19 mouse cellular contexts compared by ENCODE assay signal in genomic region chr11:106464681-106465544, GRCm38 (mm10). TPM values are rescaled to one million over a fixed set of nuclear protein-coding genes. Genes with fewer than 3 reads are reported as not detected.
DNase-seq lines count a peak whose midpoint lies in the region; ATAC-seq and TF ChIP-seq lines count a peak whose summit lies in the region.
"Had no signal": no experiment of that assay in that cellular context is flagged by ENCODE, and none has a peak within 500 bp of the region (broad histone marks: within the 10 kb centered on the region; RNA-seq: fewer than 3 reads in every experiment).

No protein-coding gene starts in this region.

- peaks cover 2 to 3% of the 10 kb centered on the region in 2 experiments for H3K36me3 ChIP-seq in CH12.LX (replicated peaks in 1 of 2; ENCODE audit: control insufficient read depth in 1 of 2, insufficient read depth in 1 of 2, low read length in 1 of 2)
- no peaks in the 10 kb centered on the region for H3K36me3 ChIP-seq in splenic B cell, adult 2 months (ENCODE audit: control insufficient read depth, insufficient read depth, low read length, poor library complexity, severe bottlenecking)
- no peaks in the 10 kb centered on the region for H3K36me3 ChIP-seq in kidney, adult 2 months (ENCODE audit: control insufficient read depth, insufficient read depth, low read length)
- H3K36me3 ChIP-seq: forebrain, embryonic 15.5 days had no signal

- no peak for DNase-seq in frontal cortex, postnatal 36 days (ENCODE audit: low spot score in 2 of 2)
- DNase-seq in A20 (ENCODE audit: low read depth, low spot score) (peak; percentile 30), CH12.LX (ENCODE audit: extremely low read depth) (peak; percentile 61)
- peak; percentile 18 for DNase-seq in splenic B cell, adult 2 months (ENCODE audit: low read depth, low spot score)
- no peak for DNase-seq in adrenal gland, postnatal 10 days
- no peak for DNase-seq in kidney, adult 2 months
- DNase-seq: adrenal gland, adult 8-10 months; adrenal gland, postnatal 25 days; B cell, adult 2 months; cerebellum, adult 11-12 months; cerebellum, adult 9-10 months; cerebellum, postnatal 25 days; forebrain, postnatal 0 days had no signal

- in situ Hi-C loops in CH12.LX (cut with MboI; ENCODE audit: low pct_ligation_motif_present, low pct_unique_long_range_greater_than_20kb, low sequenced_read_pairs), result no loop called here

- TF ChIP-seq POLR2A in CH12.LX (IDR thresholded peaks at IDR 0.05; ENCODE audit: low read depth, low read length), result no peak
- TF ChIP-seq POLR2A in kidney, adult 2 months (IDR thresholded peaks at IDR 0.05; ENCODE audit: low read depth, low read length), result no peak

- no peak for TF ChIP-seq RAD21 in CH12.LX (IDR thresholded peaks at IDR 0.05; ENCODE audit: low read depth, low read length)

- TF ChIP-seq CTCF in CH12.LX (conservative IDR thresholded peaks at IDR 0.05 in 1 of 2, IDR thresholded peaks at IDR 0.05 in 1 of 2; ENCODE audit: low read depth in 2 of 2, low read length in 2 of 2), result no peak
- TF ChIP-seq CTCF in kidney, adult 2 months (conservative IDR thresholded peaks at IDR 0.05; ENCODE audit: insufficient read depth, insufficient read length, low read depth, low read length), result no peak

- peak overlapping the region; percentile 88 for H3K27ac ChIP-seq in CH12.LX (ENCODE audit: insufficient read depth, low read depth)
- no peak overlapping the region for H3K27ac ChIP-seq in kidney, adult 2 months (ENCODE audit: insufficient read depth, low read depth, low read length)
- H3K27ac ChIP-seq: forebrain, embryonic 13.5 days; forebrain, embryonic 15.5 days had no signal

- H3K4me3 ChIP-seq in CH12.LX (replicated peaks in 1 of 3; ENCODE audit: low read depth in 2 of 3, low read length in 2 of 3, poor library complexity in 1 of 3), result no peak overlapping the region
- no peak overlapping the region for H3K4me3 ChIP-seq in kidney, adult 2 months (ENCODE audit: insufficient read depth, low read depth, low read length)
- H3K4me3 ChIP-seq: forebrain, embryonic 13.5 days; forebrain, embryonic 15.5 days had no signal

- peak overlapping the region; percentile 87 for H3K4me2 ChIP-seq in CH12.LX (ENCODE audit: insufficient read depth, low read depth, poor library complexity, severe bottlenecking)
- H3K4me2 ChIP-seq: forebrain, embryonic 13.5 days; forebrain, embryonic 15.5 days had no signal

- H3K79me2 ChIP-seq in CH12.LX (replicated peaks; ENCODE audit: control insufficient read depth, extremely low read depth, insufficient read depth, poor library complexity, severe bottlenecking), result peaks cover 94% of the 10 kb centered on the region

- H3K9me3 ChIP-seq in CH12.LX (replicated peaks; ENCODE audit: low read length), result no peaks in the 10 kb centered on the region
- H3K9me3 ChIP-seq: forebrain, embryonic 13.5 days; forebrain, embryonic 15.5 days had no signal

- H3K9ac ChIP-seq in CH12.LX (ENCODE audit: insufficient read depth, low read depth), result peak overlapping the region; percentile 44; the same call in 1 of the 2 replicates
- H3K9ac ChIP-seq: forebrain, embryonic 13.5 days; forebrain, embryonic 15.5 days; forebrain, postnatal 0 days had no signal

- peak; percentile 50; the same call in 1 of the 2 replicates for ATAC-seq in frontal cortex, adult (ENCODE audit: low TSS enrichment)
- ATAC-seq: activated CD4-positive, CD25-positive, alpha-beta regulatory T cell, adult 4 months; CD4-positive, CD25-positive, alpha-beta regulatory T cell, adult 4 months; forebrain, embryonic 13.5 days; forebrain, embryonic 15.5 days; forebrain, postnatal 0 days; Patski had no signal

- dilution Hi-C loops in CH12.LX (cut with MboI; ENCODE audit: extremely low pct_ligation_motif_present, extremely low pct_unique_long_range_greater_than_20kb, low sequenced_read_pairs), result no loop called here

- peaks cover 8 to 78% of the 10 kb centered on the region in 2 experiments for H3K4me1 ChIP-seq in CH12.LX (ENCODE audit: control insufficient read depth in 1 of 2, insufficient read depth in 2 of 2)
- peaks cover 10% of the 10 kb centered on the region; the same call in 1 of the 2 replicates for H3K4me1 ChIP-seq in kidney, adult 2 months (ENCODE audit: control insufficient read depth, insufficient read depth, low read length)
- H3K4me1 ChIP-seq: forebrain, embryonic 15.5 days had no signal

- H3K27me3 ChIP-seq in CH12.LX (replicated peaks), result no peaks in the 10 kb centered on the region
- H3K27me3 ChIP-seq in splenic B cell, adult 2 months (ENCODE audit: control insufficient read depth, insufficient read depth, low read length, poor library complexity, severe bottlenecking), result no peaks in the 10 kb centered on the region
- no peaks in the 10 kb centered on the region for H3K27me3 ChIP-seq in kidney, adult 2 months (replicated peaks; ENCODE audit: control insufficient read depth, insufficient read depth, low read length)
- H3K27me3 ChIP-seq: forebrain, embryonic 13.5 days; forebrain, embryonic 15.5 days; Patski had no signal

- 76% methylated on average over 4 of the region's 4 CpGs for WGBS in kidney, adult 2 months

- TF ChIP-seq EP300 in CH12.LX (IDR thresholded peaks at IDR 0.05; ENCODE audit: low read length), result peak; percentile 51

TF ChIP-seq in CH12.LX, 34 proteins besides CTCF, POLR2A, EP300 and RAD21:
- TF ChIP-seq ZKSCAN1 (IDR thresholded peaks at IDR 0.05; ENCODE audit: borderline replicate concordance, low read depth, low read length) (no peak; the same call in 1 of the 2 replicates), CHD2 (IDR thresholded peaks at IDR 0.05; ENCODE audit: low read length) (peak; percentile 70; the same call in 1 of the 2 replicates), MEF2A (IDR thresholded peaks at IDR 0.05; ENCODE audit: borderline replicate concordance, low read depth, low read length) (peak; percentile 59; the same call in 1 of the 2 replicates), GABPA (IDR thresholded peaks at IDR 0.05; ENCODE audit: insufficient replicate concordance, low read depth, low read length) (no peak), NRF1 (IDR thresholded peaks at IDR 0.05; ENCODE audit: low read depth, low read length) (peak; percentile 31; the same call in 1 of the 2 replicates), ZNF384 (IDR thresholded peaks at IDR 0.05; ENCODE audit: low read depth, low read length) (peak; percentile 91), HCFC1 (IDR thresholded peaks at IDR 0.05; ENCODE audit: low read depth, low read length) (no peak; the same call in 1 of the 2 replicates), KAT2A (IDR thresholded peaks at IDR 0.05; ENCODE audit: insufficient replicate concordance, low read length) (0 out of 2 replicates have a peak, but pooled peaks have one; percentile 21), MXI1 (IDR thresholded peaks at IDR 0.05; ENCODE audit: low read depth, low read length) (peak; percentile 82), TCF12 (IDR thresholded peaks at IDR 0.05; ENCODE audit: low read depth, low read length) (peak; percentile 56), ETS1 (conservative IDR thresholded peaks at IDR 0.05; ENCODE audit: low read depth, low read length) (no peak), USF2 (conservative IDR thresholded peaks at IDR 0.05; ENCODE audit: low read depth, low read length) (no peak), RCOR1 (conservative IDR thresholded peaks at IDR 0.05; ENCODE audit: low read depth, low read length) (peak; percentile 85), MYC (IDR thresholded peaks at IDR 0.05; ENCODE audit: low read depth, low read length) (peak; percentile 74), MAZ (IDR thresholded peaks at IDR 0.05; ENCODE audit: low read depth, low read length) (peak; percentile 81; the same call in 1 of the 2 replicates), SMC3 (IDR thresholded peaks at IDR 0.05; ENCODE audit: low read depth, low read length) (peak; percentile 9; the same call in 1 of the 2 replicates), TBP (conservative IDR thresholded peaks at IDR 0.05; ENCODE audit: low read depth, low read length) (0 out of 2 replicates have a peak, but pooled peaks have one; percentile 46), BHLHE40 (IDR thresholded peaks at IDR 0.05; ENCODE audit: low read depth, low read length) (peak; percentile 54; the same call in 1 of the 2 replicates), UBTF (IDR thresholded peaks at IDR 0.05; ENCODE audit: low read depth, low read length) (no peak), ZMIZ1 (IDR thresholded peaks at IDR 0.05; ENCODE audit: low read depth, low read length) (0 out of 2 replicates have a peak, but pooled peaks have one; percentile 35), MAFK (IDR thresholded peaks at IDR 0.05; ENCODE audit: insufficient replicate concordance, low read length) (peak; percentile 35; the same call in 1 of the 2 replicates), MAX (IDR thresholded peaks at IDR 0.05; ENCODE audit: low read length) (peak; percentile 61), JUN (IDR thresholded peaks at IDR 0.05; ENCODE audit: insufficient read depth, low read depth, low read length) (0 out of 2 replicates have a peak, but pooled peaks have one; percentile 20), POLR2AphosphoS2 (IDR thresholded peaks at IDR 0.05; ENCODE audit: low read depth, low read length) (no peak; the same call in 1 of the 2 replicates), IRF4 (IDR thresholded peaks at IDR 0.05; ENCODE audit: low read depth, low read length) (peak; percentile 45), PAX5 (IDR thresholded peaks at IDR 0.05; ENCODE audit: low read length) (no peak), SIN3A (IDR thresholded peaks at IDR 0.05; ENCODE audit: low read length) (peak; percentile 75; the same call in 1 of the 2 replicates), JUND (conservative IDR thresholded peaks at IDR 0.05; ENCODE audit: low read depth, low read length) (no peak), ELF1 (IDR thresholded peaks at IDR 0.05; ENCODE audit: low read depth, low read length) (0 out of 2 replicates have a peak, but pooled peaks have one; percentile 36), ZC3H11A (IDR thresholded peaks at IDR 0.05; ENCODE audit: low read depth, low read length) (no peak)

RNA-seq across cellular contexts. Expression of gene Ern1, which starts 22.7 kb away (rescaled TPM):
- total RNA-seq in CH12.LX (2012; rRNA removed), result 15.2 and 21.7 TPM in 2 replicates
- 3.0 TPM in 2 replicates for total RNA-seq in CH12.LX (2014; rRNA removed)
- 6.9 and 7.7 TPM in 2 replicates for polyA plus RNA-seq in CH12.LX (2012; ENCODE audit: insufficient read length, low read depth)
- 10 to 100 TPM; 54.8 to 63.0 TPM for total RNA-seq in adrenal gland, postnatal 10 days (2021)
- 12.6 and 15.1 TPM in 2 replicates for polyA plus RNA-seq in kidney, adult 2 months (2012; rRNA removed)

Comparison
In these comparisons a context has a peak if more than half of its experiments do, and no peak if none do; other contexts are left out.
1. DNase-seq: peak in A20 (single experiment), CH12.LX (single experiment) and splenic B cell, adult 2 months (single experiment); none in frontal cortex, postnatal 36 days (0 of 2), adrenal gland, postnatal 10 days (single experiment) and kidney, adult 2 months (single experiment).